Comparison of ENCODE assay signal across 17 mouse cellular contexts in genomic region chr13:68680429-68680828, GRCm38 (mm10).
"Had no signal": no experiment of that assay in that cellular context is flagged by ENCODE, and none has a peak within 500 bp of the region (broad histone marks: within the 10 kb centered on the region; RNA-seq: fewer than 3 reads in every experiment).

No protein-coding gene starts in this region.

- H3K4me3 ChIP-seq: liver, embryonic 13.5 days; liver, embryonic 15.5 days; megakaryocyte, embryonic 14.5 days; midbrain, embryonic 13.5 days; midbrain, embryonic 15.5 days; neural tube, embryonic 12.5 days; stomach, embryonic 15.5 days had no signal

- DNase-seq: liver, embryonic 13.5 days; liver, postnatal 0 days; lung, postnatal 14 days; right cerebral cortex, postnatal 14 days; thymus, adult 2 months; thymus, postnatal 25 days; thymus, postnatal 4 days had no signal

- H3K27ac ChIP-seq: liver, embryonic 13.5 days; liver, embryonic 15.5 days; macrophage; midbrain, embryonic 13.5 days; midbrain, embryonic 15.5 days; neural tube, embryonic 12.5 days; stomach, embryonic 15.5 days; stomach, postnatal 0 days had no signal

- H3K27me3 ChIP-seq: liver, embryonic 13.5 days; liver, embryonic 15.5 days; megakaryocyte, embryonic 14.5 days; midbrain, embryonic 13.5 days; midbrain, embryonic 15.5 days; neural tube, embryonic 12.5 days; stomach, embryonic 15.5 days had no signal

- H3K36me3 ChIP-seq: liver, embryonic 13.5 days; liver, embryonic 15.5 days; midbrain, embryonic 13.5 days; midbrain, embryonic 15.5 days; neural tube, embryonic 12.5 days; stomach, embryonic 15.5 days had no signal

- H3K4me2 ChIP-seq: liver, embryonic 11.5 days; liver, embryonic 13.5 days; liver, embryonic 15.5 days; midbrain, embryonic 11.5 days; midbrain, embryonic 13.5 days; midbrain, embryonic 15.5 days; neural tube, embryonic 12.5 days; stomach, embryonic 15.5 days had no signal

- H3K9ac ChIP-seq: liver, embryonic 13.5 days; liver, embryonic 15.5 days; liver, postnatal 0 days; midbrain, embryonic 13.5 days; midbrain, embryonic 15.5 days; neural tube, embryonic 12.5 days; stomach, embryonic 15.5 days had no signal

- H3K9me3 ChIP-seq: liver, embryonic 15.5 days; midbrain, embryonic 13.5 days; midbrain, embryonic 15.5 days; neural tube, embryonic 12.5 days; stomach, embryonic 15.5 days had no signal

- H3K4me1 ChIP-seq: liver, embryonic 13.5 days; liver, embryonic 15.5 days; megakaryocyte, embryonic 14.5 days; midbrain, embryonic 13.5 days; midbrain, embryonic 15.5 days; neural tube, embryonic 12.5 days; stomach, embryonic 15.5 days had no signal

- ATAC-seq: liver, postnatal 0 days; midbrain, embryonic 13.5 days; midbrain, embryonic 15.5 days had no signal
